Mouse (Mus musculus) liver (tissue): ENCODE results near the gene Prom2.

Source experiments
- DNase-seq: peaks from one replicate; pipeline ENCODE4 v3.0.0-alpha.2; 2020; ENCODE audit warnings: mixed read lengths

Prom2 gene

GRCm38 (mm10) chr2:127523950-127524729, 17.1 kb downstream of the Prom2 start:
- no peak for DNase-seq

- no peak for DNase-seq
Measured at GRCm38 (mm10) chr2:127522006-127522441, 19.2 kb downstream of the Prom2 start, which contains the start of gene Kcnip3. TSS of gene Kcnip3 (minus strand) at chr2:127522094.

GRCm38 (mm10) chr2:127521172-127522005, 19.9 kb downstream of the Prom2 start:
- DNase-seq = no peak

- DNase-seq = no peak
Measured at GRCm38 (mm10) chr2:127520123-127520522, 21.1 kb downstream of the Prom2 start.

GRCm38 (mm10) chr2:127519308-127519707, 22.0 kb downstream of the Prom2 start:
- no peak for DNase-seq

GRCm38 (mm10) chr2:127518831-127519230, 22.4 kb downstream of the Prom2 start:
- no peak for DNase-seq

GRCm38 (mm10) chr2:127518273-127518672, 23.0 kb downstream of the Prom2 start:
- DNase-seq = no peak

- DNase-seq = no peak
Measured at GRCm38 (mm10) chr2:127517081-127517480, 24.2 kb downstream of the Prom2 start.

- DNase-seq = no peak
Measured at GRCm38 (mm10) chr2:127514380-127515124, 26.7 kb downstream of the Prom2 start.

GRCm38 (mm10) chr2:127513244-127513643, 28.0 kb downstream of the Prom2 start:
- no peak for DNase-seq

GRCm38 (mm10) chr2:127511426-127511825, 29.8 kb downstream of the Prom2 start:
- no peak for DNase-seq

- DNase-seq = no peak
Measured at GRCm38 (mm10) chr2:127507967-127508660, 33.2 kb downstream of the Prom2 start.

GRCm38 (mm10) chr2:127507077-127507774, 34.0 kb downstream of the Prom2 start:
- peak; percentile 75 for DNase-seq

- no peak for DNase-seq
Measured at GRCm38 (mm10) chr2:127506131-127506632, 35.1 kb downstream of the Prom2 start.

- DNase-seq = no peak
Measured at GRCm38 (mm10) chr2:127505196-127505595, 36.1 kb downstream of the Prom2 start.

GRCm38 (mm10) chr2:127503751-127504549, 37.3 kb downstream of the Prom2 start:
- no peak for DNase-seq

- DNase-seq = peak; percentile 61
Measured at GRCm38 (mm10) chr2:127501061-127501460, 40.2 kb downstream of the Prom2 start.

GRCm38 (mm10) chr2:127498750-127499149, 42.5 kb downstream of the Prom2 start:
- DNase-seq = no peak

- no peak for DNase-seq
Measured at GRCm38 (mm10) chr2:127496321-127496720, 44.9 kb downstream of the Prom2 start.

GRCm38 (mm10) chr2:127484476-127485170, 56.6 kb downstream of the Prom2 start:
- DNase-seq = peak; percentile 74
